Mouse (Mus musculus) pancreas, adult 10 weeks (tissue): ENCODE measurements around the gene Tspan10. TPM values are rescaled to one million over a fixed set of nuclear protein-coding genes. Genes with fewer than 3 reads are reported as not detected.

Source experiments
- polyA plus RNA-seq: library from polyadenylated mRNA; stranded (reverse); fragments of 350-450 nt; fragmentation: Illumina TruSeq; extraction: RNeasy Lipid Tissue Mini Kit (QIAGEN cat#74804); gene quantifications from one replicate; pipeline ENCODE4 v1.2.3, GENCODE M21; 2015; ENCODE audit warnings: low read depth, low replicate concordance; ENCODE audit not compliant: insufficient read depth

The Tspan10 gene
- not detected for polyA plus RNA-seq

GRCm38 (mm10) chr11:120442344-120442743 is at the start of gene Tspan10:
Gene Tspan10, plus strand, starts transcription at chr11:120442644.

GRCm38 (mm10) chr11:120437152-120437856 is 5.1 kb upstream of the Tspan10 start, which contains the start of gene Nploc4:
Gene Nploc4, minus strand, starts transcription at chr11:120437708.

GRCm38 (mm10) chr11:120453306-120453705 is 10.9 kb downstream of the Tspan10 start, which contains the start of gene Pde6g:
Gene Pde6g, minus strand, starts transcription at chr11:120453500.

GRCm38 (mm10) chr11:120457772-120458751 is 15.6 kb downstream of the Tspan10 start, which contains the start of the genes Oxld1 and Ccdc137:
Gene Oxld1, minus strand, starts transcription at chr11:120458068.
Gene Ccdc137, plus strand, starts transcription at chr11:120458115.

GRCm38 (mm10) chr11:120467051-120467735 is 24.7 kb downstream of the Tspan10 start, which contains the start of gene Arl16:
Gene Arl16, minus strand, starts transcription at chr11:120467607.

GRCm38 (mm10) chr11:120484265-120484981 is 42.0 kb downstream of the Tspan10 start, which contains the start of gene Mrpl12:
Gene Mrpl12, plus strand, starts transcription at chr11:120484613.

GRCm38 (mm10) chr11:120491317-120492023 is 49.0 kb downstream of the Tspan10 start, which contains the start of gene Slc25a10:
Gene Slc25a10, plus strand, starts transcription at chr11:120491840.

Other genes starting within 250 kb of the Tspan10 start
- gene Bahcc1, start 209.7 kb upstream of the Tspan10 start, polyA plus RNA-seq, result 4.6 TPM
- 280 TPM for gene Actg1, start 94.1 kb upstream of the Tspan10 start, polyA plus RNA-seq
- not detected for gene Fscn2, start 81.1 kb upstream of the Tspan10 start, polyA plus RNA-seq
- gene Faap100, start 63.9 kb upstream of the Tspan10 start, polyA plus RNA-seq, result 5.7 TPM
- 10.3 TPM for gene Nploc4, start 4.9 kb upstream of the Tspan10 start, polyA plus RNA-seq
- 1.3 TPM for gene Pde6g, start 10.9 kb downstream of the Tspan10 start, polyA plus RNA-seq
- 2.7 TPM for gene Oxld1, start 15.4 kb downstream of the Tspan10 start, polyA plus RNA-seq
- gene Ccdc137, start 15.5 kb downstream of the Tspan10 start, polyA plus RNA-seq, result 10.5 TPM
- 5.2 TPM for gene Arl16, start 25.0 kb downstream of the Tspan10 start, polyA plus RNA-seq
- 19.4 TPM for gene Mrpl12, start 42.0 kb downstream of the Tspan10 start, polyA plus RNA-seq
- 11.5 TPM for gene Slc25a10, start 49.2 kb downstream of the Tspan10 start, polyA plus RNA-seq
- gene Gcgr, start 88.1 kb downstream of the Tspan10 start, polyA plus RNA-seq, result 2.1 TPM
- gene Mcrip1, start 107.1 kb downstream of the Tspan10 start, polyA plus RNA-seq, result 27.1 TPM
- gene Ppp1r27, start 108.5 kb downstream of the Tspan10 start, polyA plus RNA-seq, result not detected
- gene P4hb, start 130.6 kb downstream of the Tspan10 start, polyA plus RNA-seq, result 636 TPM
- gene Arhgdia, start 139.0 kb downstream of the Tspan10 start, polyA plus RNA-seq, result 79.0 TPM
- 13.4 TPM for gene Alyref, start 155.7 kb downstream of the Tspan10 start, polyA plus RNA-seq
- gene Anapc11, start 155.8 kb downstream of the Tspan10 start, polyA plus RNA-seq, result 11.9 TPM
- not detected for gene Npb, start 165.8 kb downstream of the Tspan10 start, polyA plus RNA-seq
- 38.6 TPM for gene Pcyt2, start 175.3 kb downstream of the Tspan10 start, polyA plus RNA-seq
- 19.3 TPM for gene Sirt7, start 182.6 kb downstream of the Tspan10 start, polyA plus RNA-seq
- 11.0 TPM for gene Mafg, start 191.0 kb downstream of the Tspan10 start, polyA plus RNA-seq
- gene Pycr1, start 201.1 kb downstream of the Tspan10 start, polyA plus RNA-seq, result 24.5 TPM
- 1.4 TPM for gene Myadml2, start 205.5 kb downstream of the Tspan10 start, polyA plus RNA-seq
- gene Notum, start 218.5 kb downstream of the Tspan10 start, polyA plus RNA-seq, result 0.81 TPM
- 29.7 TPM for gene Aspscr1, start 230.3 kb downstream of the Tspan10 start, polyA plus RNA-seq